Comparison of ENCODE assay signal across 16 mouse cellular contexts in genomic region chr19:58436874-58437273, GRCm38 (mm10). TPM values are rescaled to one million over a fixed set of nuclear protein-coding genes. Genes with fewer than 3 reads are reported as not detected.
A peak's percentile ranks its signal among the peaks of the same experiment; 100 is the strongest.
DNase-seq lines count a peak whose midpoint lies in the region; ATAC-seq and TF ChIP-seq lines count a peak whose summit lies in the region.
"Had no signal": no experiment of that assay in that cellular context is flagged by ENCODE, and none has a peak within 500 bp of the region (broad histone marks: within the 10 kb centered on the region; RNA-seq: fewer than 3 reads in every experiment).

No protein-coding gene starts in this region.

- dilution Hi-C loops in CH12.LX (cut with MboI; ENCODE audit: extremely low pct_ligation_motif_present, extremely low pct_unique_long_range_greater_than_20kb, low sequenced_read_pairs) = no loop called here

- no peak for TF ChIP-seq EP300 in heart, postnatal 0 days (IDR thresholded peaks at IDR 0.05; ENCODE audit: low read depth)
- TF ChIP-seq EP300 in heart, adult 2 months (IDR thresholded peaks at IDR 0.05; ENCODE audit: insufficient read depth, low read depth, low read length) = no peak
- no peak for TF ChIP-seq EP300 in CH12.LX (IDR thresholded peaks at IDR 0.05; ENCODE audit: low read length)

- no peak overlapping the region for H3K9ac ChIP-seq in heart, postnatal 0 days (replicated peaks; ENCODE audit: low read depth, low read length)
- no peak overlapping the region for H3K9ac ChIP-seq in heart, adult 2 months (ENCODE audit: low read depth, low read length)
- H3K9ac ChIP-seq in lung, embryonic 14.5 days = no peak overlapping the region
- H3K9ac ChIP-seq in CH12.LX (ENCODE audit: insufficient read depth, low read depth) = no peak overlapping the region
- H3K9ac ChIP-seq: embryonic facial prominence, embryonic 15.5 days had no signal

- no peaks in the 10 kb centered on the region for H3K9me3 ChIP-seq in heart, postnatal 0 days (replicated peaks; ENCODE audit: control insufficient read depth, low read length)
- H3K9me3 ChIP-seq in lung, embryonic 14.5 days (ENCODE audit: low read depth, low read length) = no peaks in the 10 kb centered on the region
- no peaks in the 10 kb centered on the region for H3K9me3 ChIP-seq in CH12.LX (replicated peaks; ENCODE audit: low read length)
- no peaks in the 10 kb centered on the region for H3K9me3 ChIP-seq in embryonic facial prominence, embryonic 10.5 days
- H3K9me3 ChIP-seq: embryonic facial prominence, embryonic 15.5 days; megakaryocyte, embryonic 14.5 days had no signal

- no peak for ATAC-seq in heart, postnatal 0 days (ENCODE audit: insufficient read depth, low read depth)
- no peak for ATAC-seq in lung, embryonic 14.5 days (ENCODE audit: insufficient read depth)
- ATAC-seq: CD4-positive, CD25-positive, alpha-beta regulatory T cell, adult 4 months; forebrain, embryonic 14.5 days had no signal

- 29% methylated on average over 3 of the region's 3 CpGs for WGBS in heart, postnatal 0 days
- 33% methylated on average over 3 of the region's 3 CpGs for WGBS in heart, adult 2 months
- WGBS in lung, embryonic 14.5 days = 54% methylated on average over 3 of the region's 3 CpGs
- WGBS in embryonic facial prominence, embryonic 10.5 days = 81% methylated on average over 3 of the region's 3 CpGs

- intact Hi-C loops in heart, adult 2 months (cut with DNase I) = no loop called here

- no peak for TF ChIP-seq RAD21 in CH12.LX (IDR thresholded peaks at IDR 0.05; ENCODE audit: low read depth, low read length)

- no peak overlapping the region for H3K4me2 ChIP-seq in heart, postnatal 0 days (ENCODE audit: low read depth, low read length)
- H3K4me2 ChIP-seq in lung, embryonic 14.5 days = no peak overlapping the region
- H3K4me2 ChIP-seq in CH12.LX (ENCODE audit: insufficient read depth, low read depth, poor library complexity, severe bottlenecking) = no peak overlapping the region
- H3K4me2 ChIP-seq: embryonic facial prominence, embryonic 15.5 days had no signal

- peak; percentile 29 for DNase-seq in heart, postnatal 0 days (ENCODE audit: low spot score)
- no peak for DNase-seq in heart, adult 2 months
- peak; percentile 56 for DNase-seq in lung, embryonic 14.5 days
- DNase-seq in lung, adult 18-20 months = no peak
- DNase-seq in CH12.LX (ENCODE audit: extremely low read depth) = peak; percentile 26
- no peak for DNase-seq in embryonic facial prominence, embryonic 10.5 days (ENCODE audit: low spot score)
- no peak for DNase-seq in layer of hippocampus, adult 9-10 months (ENCODE audit: low spot score)
- DNase-seq: cerebellum, adult 2 months; heart, postnatal 10 days; kidney, adult 8-10 months; layer of hippocampus, adult 9-11 months had no signal

- H3K4me1 ChIP-seq in heart, postnatal 0 days (ENCODE audit: control insufficient read depth, insufficient read depth) = peaks cover 10% of the 10 kb centered on the region; the same call in 1 of the 2 replicates
- no peaks in the 10 kb centered on the region for H3K4me1 ChIP-seq in heart, adult 2 months (ENCODE audit: control insufficient read depth, insufficient read depth, low read length)
- peaks cover 8% of the 10 kb centered on the region for H3K4me1 ChIP-seq in lung, embryonic 14.5 days (ENCODE audit: insufficient read depth)
- peaks cover 7 to 43% of the 10 kb centered on the region in 2 experiments for H3K4me1 ChIP-seq in CH12.LX (ENCODE audit: control insufficient read depth in 1 of 2, insufficient read depth in 2 of 2)
- H3K4me1 ChIP-seq in embryonic facial prominence, embryonic 10.5 days = peaks cover 31% of the 10 kb centered on the region
- H3K4me1 ChIP-seq: megakaryocyte, embryonic 14.5 days had no signal

- in situ Hi-C loops in CH12.LX (cut with MboI; ENCODE audit: low pct_ligation_motif_present, low pct_unique_long_range_greater_than_20kb, low sequenced_read_pairs) = no loop called here

- no peaks in the 10 kb centered on the region for H3K79me2 ChIP-seq in heart, adult 2 months (replicated peaks; ENCODE audit: control insufficient read depth, insufficient read depth, low read length)
- H3K79me2 ChIP-seq in CH12.LX (replicated peaks; ENCODE audit: control insufficient read depth, extremely low read depth, insufficient read depth, poor library complexity, severe bottlenecking) = no peaks in the 10 kb centered on the region

- no peak overlapping the region for H3K27ac ChIP-seq in heart, postnatal 0 days (ENCODE audit: low read depth)
- no peak overlapping the region for H3K27ac ChIP-seq in heart, adult 2 months
- no peak overlapping the region for H3K27ac ChIP-seq in lung, embryonic 14.5 days (ENCODE audit: low read depth)
- H3K27ac ChIP-seq in CH12.LX (ENCODE audit: insufficient read depth, low read depth) = no peak overlapping the region
- peak overlapping the region; percentile 35; the same call in 1 of the 2 replicates for H3K27ac ChIP-seq in embryonic facial prominence, embryonic 10.5 days (replicated peaks)

- no peak overlapping the region for H3K4me3 ChIP-seq in heart, postnatal 0 days (ENCODE audit: low read depth, low read length)
- no peak overlapping the region for H3K4me3 ChIP-seq in heart, adult 2 months
- no peak overlapping the region for H3K4me3 ChIP-seq in lung, embryonic 14.5 days (ENCODE audit: low read depth, low read length)
- H3K4me3 ChIP-seq in CH12.LX (replicated peaks in 1 of 3; ENCODE audit: low read depth in 2 of 3, low read length in 2 of 3, poor library complexity in 1 of 3) = no peak overlapping the region
- no peak overlapping the region for H3K4me3 ChIP-seq in embryonic facial prominence, embryonic 10.5 days
- H3K4me3 ChIP-seq: embryonic facial prominence, embryonic 15.5 days; megakaryocyte, embryonic 14.5 days had no signal

- TF ChIP-seq CTCF in heart, postnatal 0 days (IDR thresholded peaks at IDR 0.05; ENCODE audit: low read depth) = no peak
- TF ChIP-seq CTCF in heart, adult 2 months (IDR thresholded peaks at IDR 0.05) = no peak
- no peak for TF ChIP-seq CTCF in lung, embryonic 14.5 days (IDR thresholded peaks at IDR 0.05; ENCODE audit: low read depth)
- no peak for TF ChIP-seq CTCF in CH12.LX (conservative IDR thresholded peaks at IDR 0.05 in 1 of 2, IDR thresholded peaks at IDR 0.05 in 1 of 2; ENCODE audit: low read depth in 2 of 2, low read length in 2 of 2)

- no peak for TF ChIP-seq POLR2A in heart, adult 2 months (IDR thresholded peaks at IDR 0.05; ENCODE audit: insufficient read depth, low read depth, low read length)
- TF ChIP-seq POLR2A in CH12.LX (IDR thresholded peaks at IDR 0.05; ENCODE audit: low read depth, low read length) = no peak

- no peaks in the 10 kb centered on the region for H3K27me3 ChIP-seq in heart, postnatal 0 days (ENCODE audit: control insufficient read depth, insufficient read depth, low read length)
- no peaks in the 10 kb centered on the region for H3K27me3 ChIP-seq in heart, adult 2 months (ENCODE audit: control insufficient read depth, insufficient read depth, low read length)
- no peaks in the 10 kb centered on the region for H3K27me3 ChIP-seq in lung, embryonic 14.5 days (ENCODE audit: insufficient read depth, low read length)
- peaks cover 59% of the 10 kb centered on the region for H3K27me3 ChIP-seq in CH12.LX (replicated peaks)
- H3K27me3 ChIP-seq in embryonic facial prominence, embryonic 10.5 days (replicated peaks; ENCODE audit: low read depth, poor library complexity, severe bottlenecking) = peaks cover 18% of the 10 kb centered on the region; the same call in 1 of the 2 replicates
- H3K27me3 ChIP-seq: embryonic facial prominence, embryonic 15.5 days had no signal

- no peaks in the 10 kb centered on the region for H3K36me3 ChIP-seq in heart, postnatal 0 days (replicated peaks; ENCODE audit: control insufficient read depth, insufficient read depth, low read length)
- H3K36me3 ChIP-seq in heart, adult 2 months (ENCODE audit: control insufficient read depth, insufficient read depth, low read length) = no peaks in the 10 kb centered on the region
- H3K36me3 ChIP-seq in lung, embryonic 14.5 days (ENCODE audit: insufficient read depth) = no peaks in the 10 kb centered on the region
- H3K36me3 ChIP-seq in CH12.LX (replicated peaks in 1 of 2; ENCODE audit: control insufficient read depth in 1 of 2, insufficient read depth in 1 of 2, low read length in 1 of 2) = no peaks in the 10 kb centered on the region
- no peaks in the 10 kb centered on the region for H3K36me3 ChIP-seq in embryonic facial prominence, embryonic 10.5 days (replicated peaks)
- H3K36me3 ChIP-seq: embryonic facial prominence, embryonic 15.5 days had no signal

TF ChIP-seq in CH12.LX, 34 proteins besides CTCF, POLR2A, EP300 and RAD21:
- TF ChIP-seq MYC (IDR thresholded peaks at IDR 0.05; ENCODE audit: low read depth, low read length) (no peak), PAX5 (IDR thresholded peaks at IDR 0.05; ENCODE audit: low read length) (no peak), ZNF384 (IDR thresholded peaks at IDR 0.05; ENCODE audit: low read depth, low read length) (no peak), MXI1 (IDR thresholded peaks at IDR 0.05; ENCODE audit: low read depth, low read length) (no peak), KAT2A (IDR thresholded peaks at IDR 0.05; ENCODE audit: insufficient replicate concordance, low read length) (no peak), RCOR1 (conservative IDR thresholded peaks at IDR 0.05; ENCODE audit: low read depth, low read length) (no peak), JUN (IDR thresholded peaks at IDR 0.05; ENCODE audit: insufficient read depth, low read depth, low read length) (no peak), ZMIZ1 (IDR thresholded peaks at IDR 0.05; ENCODE audit: low read depth, low read length) (no peak), GABPA (IDR thresholded peaks at IDR 0.05; ENCODE audit: insufficient replicate concordance, low read depth, low read length) (no peak), JUND (conservative IDR thresholded peaks at IDR 0.05; ENCODE audit: low read depth, low read length) (no peak), E2F4 (IDR thresholded peaks at IDR 0.05; ENCODE audit: insufficient replicate concordance, low read depth, low read length) (no peak), ELF1 (IDR thresholded peaks at IDR 0.05; ENCODE audit: low read depth, low read length) (no peak), SIN3A (IDR thresholded peaks at IDR 0.05; ENCODE audit: low read length) (no peak)

RNA-seq across cellular contexts. Expression of gene Gfra1, which starts 18.8 kb away (rescaled TPM):
- total RNA-seq in heart, postnatal 0 days (2014; rRNA removed; ENCODE audit: low replicate concordance) = 0.65 and 5.0 TPM in 2 replicates
- 0.63 and 0.99 TPM in 2 replicates for polyA plus RNA-seq in heart, postnatal 0 days (2015; fragmentation: Nextera tagmentation; extraction: Ambion mirVana)
- total RNA-seq in heart, adult 2 months (2021) = 1 to 10 TPM; 4.1 to 5.4 TPM
- polyA plus RNA-seq in heart, adult 2 months (2012; rRNA removed) = 2.3 and 6.2 TPM in 2 replicates
- 6.7 and 7.7 TPM in 2 replicates for polyA plus RNA-seq in lung, embryonic 14.5 days (2014; fragmentation: Nextera tagmentation; extraction: Ambion mirVana)
- total RNA-seq in CH12.LX (2012; rRNA removed) (not detected in 2 replicates), CH12.LX (2014; rRNA removed) (not detected in 2 replicates)
- not detected in 2 replicates for polyA plus RNA-seq in CH12.LX (2012; ENCODE audit: insufficient read length, low read depth)
- 13.4 and 15.4 TPM in 2 replicates for polyA plus RNA-seq in embryonic facial prominence, embryonic 10.5 days (2016; fragmentation: Nextera tagmentation; extraction: Ambion mirVana)
- total RNA-seq: granulocyte monocyte progenitor cell, adult 5-6 weeks had no signal

Comparison
In these comparisons a context has a peak if more than half of its experiments do, and no peak if none do; other contexts are left out.
1. DNase-seq: peak in heart, postnatal 0 days (single experiment), lung, embryonic 14.5 days (single experiment) and CH12.LX (single experiment); none in heart, adult 2 months (0 of 2), lung, adult 18-20 months (0 of 2), embryonic facial prominence, embryonic 10.5 days (single experiment) and layer of hippocampus, adult 9-10 months (single experiment).